Mouse (Mus musculus) C2C12 (cell line): ENCODE data around the gene Nmrk1. TPM values are rescaled to one million over a fixed set of nuclear protein-coding genes. Genes with fewer than 3 reads are reported as not detected.
A peak's percentile ranks its signal among the peaks of the same experiment; 100 is the strongest.

ENCODE experiments used
- H3K27me3 ChIP-seq: one replicate; pipeline ENCODE4 v1.6.1; 2011; ENCODE audit not compliant: control insufficient read depth, insufficient read depth, insufficient read length
- H3K36me3 ChIP-seq: one replicate; pipeline ENCODE4 v1.6.1; 2011; ENCODE audit not compliant: control insufficient read depth, insufficient read depth
- H3K4me3 ChIP-seq: one replicate; pipeline ENCODE4 v1.5.1; 2011; ENCODE audit warnings: mild to moderate bottlenecking, control low read depth; ENCODE audit not compliant: poor library complexity, insufficient read depth, severe bottlenecking
- H3K79me2 ChIP-seq: one replicate; pipeline ENCODE4 v1.6.1; 2011; ENCODE audit not compliant: control insufficient read depth, insufficient read depth
- H3K79me3 ChIP-seq: one replicate; pipeline ENCODE4 v1.6.1; 2011; ENCODE audit warnings: low read depth, control low read depth
- H3ac ChIP-seq: one replicate; pipeline ENCODE3; 2011; ENCODE audit warnings: low read depth; ENCODE audit not compliant: control insufficient read depth, insufficient read length
- CEBPB ChIP-seq: IDR thresholded peaks from one replicate; pipeline ENCODE4 v1.6.1; 2011; ENCODE audit warnings: low read depth, mild to moderate bottlenecking, control low read depth, moderate library complexity
- CTCF ChIP-seq: IDR thresholded peaks from one replicate; pipeline ENCODE4 v1.5.1; 2011; ENCODE audit not compliant: control insufficient read depth, insufficient read depth, insufficient read length
- FOSL1 ChIP-seq: IDR thresholded peaks from one replicate; pipeline ENCODE4 v1.8.0; 2011; ENCODE audit warnings: mild to moderate bottlenecking, low read length; ENCODE audit not compliant: poor library complexity, insufficient read depth, severe bottlenecking
- MAX ChIP-seq: IDR thresholded peaks from one replicate; pipeline ENCODE4 v1.6.1; 2011; ENCODE audit warnings: mild to moderate bottlenecking, control low read depth
- MYOD1 ChIP-seq: IDR thresholded peaks from one replicate; pipeline ENCODE4 v1.6.1; 2011; ENCODE audit warnings: low read depth; ENCODE audit not compliant: control insufficient read depth, insufficient read length
- MYOG ChIP-seq: IDR thresholded peaks from one replicate; pipeline ENCODE4 v1.6.1; 2011; ENCODE audit not compliant: control insufficient read depth, insufficient read length; ENCODE audit errors: extremely low read depth
- USF1 ChIP-seq: IDR thresholded peaks from one replicate; pipeline ENCODE4 v1.6.1; 2011; ENCODE audit warnings: low read depth, mild to moderate bottlenecking, control low read depth, moderate library complexity
- polyA plus RNA-seq: library from polyadenylated mRNA; unstranded; fragments of >200 nt; fragmentation: generic; extraction: Trizol; gene quantifications from one replicate; pipeline ENCODE4 v1.2.1, GENCODE M21; 2012; ENCODE audit warnings: missing spikeins

Nmrk1 gene
- polyA plus RNA-seq, 1 experiment: 1.6 TPM

DNA sequence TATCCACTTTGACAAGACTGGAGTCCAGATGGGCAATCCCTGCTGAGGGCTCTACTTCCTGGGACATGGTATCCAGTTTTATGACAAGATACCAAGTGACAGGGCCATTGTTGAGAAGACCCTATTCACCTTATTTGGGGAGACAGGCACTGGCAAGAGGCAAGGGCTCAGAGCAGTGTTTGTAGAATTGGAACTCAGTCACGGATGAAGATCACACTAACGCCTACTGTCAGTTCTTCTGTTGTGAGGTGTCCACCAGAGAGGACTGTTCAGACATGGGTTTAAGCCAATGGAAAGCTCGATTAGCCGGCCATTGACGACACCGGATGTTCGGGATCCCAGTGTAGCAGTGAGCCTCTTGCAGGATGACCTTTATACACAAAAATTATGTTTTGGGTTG, 37.8 kb downstream of the Nmrk1 start:
- TF ChIP-seq CEBPB (no peak), MYOD1 (no peak)
- Histone ChIP-seq H3K79me2 (peaks cover 37% of the 10 kb centered on the region), H3K27me3 (no peaks in the 10 kb centered on the region), H3K79me3 (peaks cover 32% of the 10 kb centered on the region), H3ac (no peak overlapping the region), H3K4me3 (no peak overlapping the region), H3K36me3 (no peaks in the 10 kb centered on the region)

GRCm38 (mm10) chr19:18670608-18671007, 38.9 kb downstream of the Nmrk1 start, which contains the start of gene Carnmt1:
Carnmt1 (plus strand) TSS chr19:18670764.
- H3K79me3 ChIP-seq: peaks cover 41% of the 10 kb centered on the region
- peak within 1 kb of the TSS; percentile 64 for H3ac ChIP-seq
- H3K4me3 ChIP-seq: peak within 1 kb of the TSS; percentile 72
- no peaks in the 10 kb centered on the region for H3K36me3 ChIP-seq
- peaks cover 48% of the 10 kb centered on the region for H3K79me2 ChIP-seq
- TF ChIP-seq CTCF (no peak), MYOD1 (no peak), MAX (peak; percentile 32)
- H3K27me3 ChIP-seq: no peaks in the 10 kb centered on the region

- H3K79me3 ChIP-seq: peaks cover 45% of the 10 kb centered on the region
- H3K79me2 ChIP-seq: peaks cover 54% of the 10 kb centered on the region
- H3K4me3 ChIP-seq: peak overlapping the region; percentile 72
- peak overlapping the region; percentile 64 for H3ac ChIP-seq
- no peak for TF ChIP-seq USF1
- no peaks in the 10 kb centered on the region for H3K27me3 ChIP-seq
- H3K36me3 ChIP-seq: no peaks in the 10 kb centered on the region
These were observed 39.4 kb downstream of the Nmrk1 start for GRCm38 (mm10) chr19:18671056-18671741.

DNA sequence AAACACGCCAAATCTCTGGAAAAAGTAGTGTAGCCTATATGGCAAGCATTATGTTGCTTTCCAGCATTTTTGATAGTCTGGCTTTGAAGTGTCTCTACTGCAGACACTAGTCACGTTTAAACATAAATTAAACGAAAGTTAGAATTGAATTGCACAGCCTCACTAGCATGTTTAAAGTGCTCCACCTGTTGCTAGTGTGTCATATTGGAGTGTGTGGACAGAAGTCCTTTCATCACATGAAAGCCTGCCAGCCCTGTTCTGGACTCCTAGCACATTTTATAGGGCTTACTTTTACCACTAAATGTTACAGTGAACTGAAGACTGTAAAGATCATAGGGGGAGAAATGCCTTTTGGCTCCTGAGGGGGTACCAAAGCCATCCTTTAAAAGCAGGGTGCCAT, 40.7 kb downstream of the Nmrk1 start:
- H3K4me3 ChIP-seq: no peak overlapping the region
- no peak overlapping the region for H3ac ChIP-seq
- H3K36me3 ChIP-seq: no peaks in the 10 kb centered on the region
- H3K79me3 ChIP-seq: peaks cover 57% of the 10 kb centered on the region
- TF ChIP-seq MYOG (no peak), CTCF (no peak), CEBPB (no peak), FOSL1 (no peak), MYOD1 (no peak), USF1 (no peak), MAX (no peak)
- H3K27me3 ChIP-seq: no peaks in the 10 kb centered on the region
- H3K79me2 ChIP-seq: peaks cover 67% of the 10 kb centered on the region

GRCm38 (mm10) chr19:18673116-18673515, 41.4 kb downstream of the Nmrk1 start:
- no peak overlapping the region for H3ac ChIP-seq
- H3K36me3 ChIP-seq: no peaks in the 10 kb centered on the region
- peaks cover 73% of the 10 kb centered on the region for H3K79me2 ChIP-seq
- TF ChIP-seq MYOG (no peak), FOSL1 (no peak), MYOD1 (no peak), CTCF (no peak)
- H3K4me3 ChIP-seq: no peak overlapping the region
- peaks cover 57% of the 10 kb centered on the region for H3K79me3 ChIP-seq
- no peaks in the 10 kb centered on the region for H3K27me3 ChIP-seq

DNA sequence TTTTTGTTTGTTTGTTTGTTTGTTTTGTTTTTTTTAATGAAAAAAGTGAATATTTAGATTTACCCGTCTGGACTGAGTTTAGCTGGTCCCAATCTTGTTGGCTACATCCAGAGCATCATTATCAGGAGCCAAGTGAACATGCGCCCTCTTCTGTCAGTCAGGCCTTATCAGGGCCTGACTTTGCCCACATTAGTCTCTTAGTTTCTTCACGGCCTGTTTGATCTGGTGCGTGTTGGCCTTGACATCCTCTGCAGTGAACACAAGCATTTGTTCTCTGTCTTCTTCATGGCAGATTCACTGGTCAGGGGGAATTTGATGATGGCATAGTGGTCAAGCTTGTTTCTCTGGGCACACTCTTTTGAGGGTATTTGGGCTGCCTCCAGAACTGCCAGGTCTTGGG, 50.4 kb downstream of the Nmrk1 start:
- H3ac ChIP-seq: no peak overlapping the region
- H3K4me3 ChIP-seq: no peak overlapping the region
- peaks cover 8% of the 10 kb centered on the region for H3K79me3 ChIP-seq
- TF ChIP-seq CEBPB (no peak), MAX (no peak), MYOG (no peak), USF1 (no peak), MYOD1 (no peak), FOSL1 (no peak), CTCF (no peak)
- H3K79me2 ChIP-seq: peaks cover 11% of the 10 kb centered on the region
- peaks cover 25% of the 10 kb centered on the region for H3K36me3 ChIP-seq
- no peaks in the 10 kb centered on the region for H3K27me3 ChIP-seq
